Mouse (Mus musculus): ENCODE measurements around the gene Phtf2. TPM values are rescaled to one million over a fixed set of nuclear protein-coding genes. Genes with fewer than 3 reads are reported as not detected.
A peak's percentile ranks its signal among the peaks of the same experiment; 100 is the strongest.

Gene Phtf2
- total and polyA plus RNA-seq, 2 experiments from 2014 or later = 39.2 to 50.9 TPM

- H3K27ac ChIP-seq (ENCODE audit: low read depth) = 0 out of 2 replicates have a peak overlapping the region, but pooled peaks have one; percentile 15
- ATAC-seq (ENCODE audit: insufficient read depth, low read depth) = no peak
- 60% methylated on average over 3 of the region's 3 CpGs for whole genome bisulfite sequencing
- H3K9me3 ChIP-seq (replicated peaks; ENCODE audit: control insufficient read depth, low read length) = no peaks in the 10 kb centered on the region
- no peak overlapping the region for H3K4me2 ChIP-seq (ENCODE audit: low read depth, low read length)
- 0 out of 2 replicates have a peak, but pooled peaks cover 7% of the 10 kb centered on the region for H3K4me1 ChIP-seq (ENCODE audit: control insufficient read depth, insufficient read depth)
- H3K36me3 ChIP-seq (replicated peaks; ENCODE audit: control insufficient read depth, insufficient read depth, low read length) = no peaks in the 10 kb centered on the region; the same call in 1 of the 2 replicates
- no peak overlapping the region for H3K4me3 ChIP-seq (ENCODE audit: low read depth, low read length)
- DNase-seq (ENCODE audit: low spot score) = no peak
- H3K27me3 ChIP-seq (ENCODE audit: control insufficient read depth, insufficient read depth, low read length) = no peaks in the 10 kb centered on the region
- TF ChIP-seq EP300 (IDR thresholded peaks at IDR 0.05; ENCODE audit: low read depth) (no peak), CTCF (IDR thresholded peaks at IDR 0.05; ENCODE audit: low read depth) (no peak)
- H3K9ac ChIP-seq (replicated peaks; ENCODE audit: low read depth, low read length) = no peak overlapping the region
These were observed 42.7 kb upstream of the Phtf2 start for GRCm38 (mm10) chr5:20924608-20925007.

- 81% methylated on average over 9 of the region's 9 CpGs for WGBS
- no peak overlapping the region for H3K27ac ChIP-seq (ENCODE audit: low read depth)
- H3K9me3 ChIP-seq (replicated peaks; ENCODE audit: control insufficient read depth, low read length) = no peaks in the 10 kb centered on the region
- ATAC-seq (ENCODE audit: insufficient read depth, low read depth) = no peak
- H3K4me2 ChIP-seq (ENCODE audit: low read depth, low read length) = no peak overlapping the region
- H3K9ac ChIP-seq (replicated peaks; ENCODE audit: low read depth, low read length) = no peak overlapping the region
- DNase-seq (ENCODE audit: low spot score) = no peak
- no peak overlapping the region for H3K4me3 ChIP-seq (ENCODE audit: low read depth, low read length)
- no peaks in the 10 kb centered on the region for H3K4me1 ChIP-seq (ENCODE audit: control insufficient read depth, insufficient read depth)
- no peaks in the 10 kb centered on the region; the same call in 1 of the 2 replicates for H3K36me3 ChIP-seq (replicated peaks; ENCODE audit: control insufficient read depth, insufficient read depth, low read length)
- H3K27me3 ChIP-seq (ENCODE audit: control insufficient read depth, insufficient read depth, low read length) = no peaks in the 10 kb centered on the region
- TF ChIP-seq EP300 (IDR thresholded peaks at IDR 0.05; ENCODE audit: low read depth) (no peak), CTCF (IDR thresholded peaks at IDR 0.05; ENCODE audit: low read depth) (no peak)
These were observed 37.6 kb upstream of the Phtf2 start for GRCm38 (mm10) chr5:20919566-20919965.

GRCm38 (mm10) chr5:20918967-20919366, 37.0 kb upstream of the Phtf2 start:
- Histone ChIP-seq H3K4me2 (ENCODE audit: low read depth, low read length) (no peak overlapping the region), H3K27ac (ENCODE audit: low read depth) (no peak overlapping the region), H3K4me1 (ENCODE audit: control insufficient read depth, insufficient read depth) (no peaks in the 10 kb centered on the region), H3K9ac (replicated peaks; ENCODE audit: low read depth, low read length) (no peak overlapping the region), H3K9me3 (replicated peaks; ENCODE audit: control insufficient read depth, low read length) (no peaks in the 10 kb centered on the region), H3K36me3 (replicated peaks; ENCODE audit: control insufficient read depth, insufficient read depth, low read length) (no peaks in the 10 kb centered on the region; the same call in 1 of the 2 replicates), H3K4me3 (ENCODE audit: low read depth, low read length) (no peak overlapping the region), H3K27me3 (ENCODE audit: control insufficient read depth, insufficient read depth, low read length) (no peaks in the 10 kb centered on the region)
- DNase-seq (ENCODE audit: low spot score) (no peak), ATAC-seq (ENCODE audit: insufficient read depth, low read depth) (no peak)
- WGBS = 94% methylated on average over 4 of the region's 4 CpGs
- TF ChIP-seq EP300 (IDR thresholded peaks at IDR 0.05; ENCODE audit: low read depth) (no peak), CTCF (IDR thresholded peaks at IDR 0.05; ENCODE audit: low read depth) (no peak)

DNA sequence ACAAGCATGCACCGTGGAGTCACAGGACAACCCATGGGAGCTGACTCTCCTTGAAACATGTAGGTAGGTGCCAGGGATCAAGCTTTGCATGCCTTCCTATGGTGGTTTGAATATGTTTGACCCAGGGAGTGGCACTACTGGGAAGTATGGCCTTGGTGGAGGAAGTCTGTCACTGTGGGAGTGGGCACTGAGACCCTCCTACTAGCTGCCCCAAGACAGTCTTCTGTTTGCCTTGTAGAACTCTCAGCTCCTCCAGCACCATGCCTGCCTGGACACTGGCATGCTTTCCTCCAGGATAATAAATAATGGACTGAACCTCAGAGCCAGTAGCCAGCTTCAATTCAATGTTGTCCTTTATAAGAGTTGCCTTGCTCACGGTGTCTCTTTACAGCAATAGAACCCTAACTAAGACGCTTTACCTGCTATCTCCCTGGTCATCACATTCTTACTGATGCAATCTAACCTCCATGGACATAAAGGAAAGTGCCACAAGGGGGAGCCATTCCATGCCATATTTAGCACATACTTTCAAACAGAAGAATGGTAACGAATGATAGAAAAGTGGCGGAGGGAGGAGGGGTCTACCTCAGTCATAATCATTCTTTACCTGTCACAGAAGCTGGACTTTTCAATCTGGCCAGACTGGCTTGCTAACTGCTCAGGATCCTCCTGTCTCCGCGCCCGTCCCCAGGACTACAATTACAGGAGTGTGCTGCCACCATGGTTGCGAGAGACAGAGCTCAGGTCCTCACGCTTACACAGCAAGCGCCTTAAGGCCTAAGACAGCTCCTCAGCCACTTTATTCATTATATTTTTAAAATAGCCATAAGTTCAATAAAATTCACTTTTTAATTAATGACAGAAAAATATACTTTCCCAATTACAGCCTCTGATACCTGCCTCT, 31.7 kb upstream of the Phtf2 start:
- ATAC-seq (ENCODE audit: insufficient read depth, low read depth) (peak; percentile 20), DNase-seq (ENCODE audit: low spot score) (peak; percentile 29)
- Histone ChIP-seq H3K27me3 (ENCODE audit: control insufficient read depth, insufficient read depth, low read length) (no peaks in the 10 kb centered on the region), H3K9ac (replicated peaks; ENCODE audit: low read depth, low read length) (no peak overlapping the region), H3K4me1 (ENCODE audit: control insufficient read depth, insufficient read depth) (no peaks in the 10 kb centered on the region), H3K9me3 (replicated peaks; ENCODE audit: control insufficient read depth, low read length) (no peaks in the 10 kb centered on the region), H3K27ac (ENCODE audit: low read depth) (no peak overlapping the region), H3K4me3 (ENCODE audit: low read depth, low read length) (no peak overlapping the region), H3K4me2 (ENCODE audit: low read depth, low read length) (no peak overlapping the region), H3K36me3 (replicated peaks; ENCODE audit: control insufficient read depth, insufficient read depth, low read length) (no peaks in the 10 kb centered on the region)
- TF ChIP-seq CTCF (IDR thresholded peaks at IDR 0.05; ENCODE audit: low read depth) = peak; percentile 74
- no peak for TF ChIP-seq EP300 (IDR thresholded peaks at IDR 0.05; ENCODE audit: low read depth)
- WGBS = 65% methylated on average over 11 of the region's 11 CpGs

DNA sequence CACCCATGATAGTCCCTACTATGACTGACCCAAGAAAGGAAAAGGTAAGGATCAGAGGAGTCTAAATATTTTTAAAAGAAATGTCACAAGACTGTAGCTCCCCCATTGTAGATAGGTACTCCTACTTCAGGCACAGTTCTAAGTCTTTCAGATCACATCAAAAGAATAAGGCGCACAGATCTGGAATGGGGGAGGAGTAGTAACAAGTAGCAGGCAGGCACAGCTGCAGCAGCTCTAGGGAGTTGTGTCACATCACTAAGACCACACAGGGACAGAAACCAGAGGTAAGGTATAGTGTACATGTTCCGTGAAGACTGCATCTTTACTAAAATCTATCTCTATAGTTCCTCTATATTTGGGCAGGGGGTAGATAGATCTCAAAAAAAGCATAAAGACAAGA, 29.8 kb upstream of the Phtf2 start:
- Histone ChIP-seq H3K9ac (replicated peaks; ENCODE audit: low read depth, low read length) (no peak overlapping the region), H3K27me3 (ENCODE audit: control insufficient read depth, insufficient read depth, low read length) (no peaks in the 10 kb centered on the region), H3K4me3 (ENCODE audit: low read depth, low read length) (no peak overlapping the region), H3K4me1 (ENCODE audit: control insufficient read depth, insufficient read depth) (no peaks in the 10 kb centered on the region), H3K36me3 (replicated peaks; ENCODE audit: control insufficient read depth, insufficient read depth, low read length) (peaks cover 11% of the 10 kb centered on the region), H3K27ac (ENCODE audit: low read depth) (no peak overlapping the region), H3K4me2 (ENCODE audit: low read depth, low read length) (no peak overlapping the region), H3K9me3 (replicated peaks; ENCODE audit: control insufficient read depth, low read length) (no peaks in the 10 kb centered on the region)
- TF ChIP-seq CTCF (IDR thresholded peaks at IDR 0.05; ENCODE audit: low read depth) = no peak
- TF ChIP-seq EP300 (IDR thresholded peaks at IDR 0.05; ENCODE audit: low read depth) = no peak
- 82% methylated on average over 2 of the region's 2 CpGs for WGBS
- DNase-seq (ENCODE audit: low spot score) = no peak
- ATAC-seq (ENCODE audit: insufficient read depth, low read depth) = no peak

All from heart, postnatal 0 days (tissue).